Mouse (Mus musculus): ENCODE data around the gene Hagh. TPM values are rescaled to one million over a fixed set of nuclear protein-coding genes. Genes with fewer than 3 reads are reported as not detected.

The Hagh gene
- polyA plus RNA-seq, 1 experiment from 2014 or later, result 241 TPM

DNA sequence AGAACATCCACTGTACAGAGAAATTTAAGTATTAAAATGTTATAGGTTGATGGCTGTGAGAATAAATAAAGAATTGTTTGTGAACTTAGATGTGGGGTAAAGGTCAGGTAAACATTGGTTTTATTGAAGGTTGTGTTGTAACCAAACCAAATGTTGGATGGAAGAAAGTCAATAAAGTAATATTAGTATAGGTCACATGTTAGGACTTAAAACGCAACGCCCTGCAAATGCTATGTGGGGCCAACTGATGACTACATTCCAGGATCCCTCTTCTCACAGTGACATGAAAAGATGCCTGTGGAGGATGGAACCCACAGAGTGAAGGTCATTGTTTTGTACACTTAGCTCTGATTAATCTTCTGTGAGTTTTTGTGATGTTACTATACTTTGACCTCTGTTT, 20.5 kb upstream of the Hagh start:
- Histone ChIP-seq H3K36me3 (replicated peaks; ENCODE audit: insufficient read depth, low read length) (no peaks in the 10 kb centered on the region), H3K9ac (replicated peaks) (no peak overlapping the region), H3K27me3 (ENCODE audit: insufficient read depth, low read length) (0 out of 2 replicates have a peak, but pooled peaks cover 3% of the 10 kb centered on the region), H3K9me3 (ENCODE audit: low read length) (no peaks in the 10 kb centered on the region), H3K4me3 (ENCODE audit: low read depth, low read length) (no peak overlapping the region), H3K27ac (ENCODE audit: low read depth) (peak overlapping the region; percentile 53), H3K4me2 (ENCODE audit: low read depth, low read length) (no peak overlapping the region), H3K4me1 (ENCODE audit: insufficient read depth) (no peaks in the 10 kb centered on the region; the same call in 1 of the 2 replicates)
- no peak for DNase-seq
- peak; percentile 73 for ATAC-seq
- whole genome bisulfite sequencing (ENCODE audit: insufficient replicate concordance), result 43% methylated on average over 2 of the region's 2 CpGs
- TF ChIP-seq CTCF (IDR thresholded peaks at IDR 0.05; ENCODE audit: low read depth) (no peak), EP300 (IDR thresholded peaks at IDR 0.05; ENCODE audit: low read depth) (peak; percentile 54; the same call in 1 of the 2 replicates)

DNA sequence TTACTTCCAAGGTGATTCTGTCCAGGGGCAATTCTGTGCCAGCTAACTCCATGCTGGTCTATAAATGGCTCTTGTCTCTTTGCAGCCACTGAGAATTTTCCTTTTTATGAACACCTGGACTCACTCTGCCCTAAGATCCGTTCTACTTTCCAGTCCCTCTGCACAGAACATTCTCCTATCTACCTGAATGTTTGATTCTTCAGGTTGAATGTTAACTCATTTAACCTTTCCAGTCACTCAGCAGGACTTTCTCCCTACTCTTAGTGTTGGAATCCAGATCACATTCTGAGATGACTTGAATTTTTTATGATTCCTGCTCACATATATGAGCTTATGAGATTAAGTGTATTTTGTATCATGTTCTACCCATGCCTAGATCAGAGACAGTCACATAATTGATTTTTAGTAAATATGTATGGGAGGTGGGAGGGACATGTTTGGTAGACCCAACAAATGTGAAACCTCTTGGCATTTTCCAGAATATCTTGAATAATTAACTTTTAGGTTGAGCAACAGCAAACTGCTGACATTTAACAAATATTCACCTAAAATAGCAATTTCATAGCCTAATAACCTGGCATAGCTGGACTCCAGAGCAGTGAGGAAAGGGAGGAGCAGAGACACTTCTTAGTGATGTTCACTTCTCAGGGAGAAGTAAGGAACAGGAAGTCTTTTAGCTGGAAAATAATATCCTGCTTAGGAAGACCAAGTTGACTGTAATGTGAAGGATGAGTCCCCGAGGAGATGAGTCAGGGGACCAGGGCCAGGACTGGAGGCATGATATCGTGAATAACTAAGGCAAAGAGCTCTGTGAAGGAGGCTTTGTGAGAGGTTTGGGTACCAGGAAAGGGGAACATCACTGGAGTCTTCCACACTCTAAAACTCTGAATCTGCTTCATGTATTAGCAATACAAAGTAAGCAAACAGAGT, 18.3 kb upstream of the Hagh start:
- Histone ChIP-seq H3K4me2 (ENCODE audit: low read depth, low read length) (no peak overlapping the region), H3K9me3 (ENCODE audit: low read length) (no peaks in the 10 kb centered on the region), H3K4me1 (ENCODE audit: insufficient read depth) (no peaks in the 10 kb centered on the region; the same call in 1 of the 2 replicates), H3K4me3 (ENCODE audit: low read depth, low read length) (no peak overlapping the region), H3K27ac (ENCODE audit: low read depth) (peak overlapping the region; percentile 66), H3K36me3 (replicated peaks; ENCODE audit: insufficient read depth, low read length) (no peaks in the 10 kb centered on the region), H3K27me3 (ENCODE audit: insufficient read depth, low read length) (0 out of 2 replicates have a peak, but pooled peaks cover 3% of the 10 kb centered on the region), H3K9ac (replicated peaks) (no peak overlapping the region)
- peak; percentile 47 for ATAC-seq
- TF ChIP-seq CTCF (IDR thresholded peaks at IDR 0.05; ENCODE audit: low read depth), result no peak
- TF ChIP-seq EP300 (IDR thresholded peaks at IDR 0.05; ENCODE audit: low read depth), result peak; percentile 25; the same call in 1 of the 2 replicates
- no peak for DNase-seq
- WGBS (ENCODE audit: insufficient replicate concordance), result 28% methylated on average over 3 of the region's 3 CpGs

DNA sequence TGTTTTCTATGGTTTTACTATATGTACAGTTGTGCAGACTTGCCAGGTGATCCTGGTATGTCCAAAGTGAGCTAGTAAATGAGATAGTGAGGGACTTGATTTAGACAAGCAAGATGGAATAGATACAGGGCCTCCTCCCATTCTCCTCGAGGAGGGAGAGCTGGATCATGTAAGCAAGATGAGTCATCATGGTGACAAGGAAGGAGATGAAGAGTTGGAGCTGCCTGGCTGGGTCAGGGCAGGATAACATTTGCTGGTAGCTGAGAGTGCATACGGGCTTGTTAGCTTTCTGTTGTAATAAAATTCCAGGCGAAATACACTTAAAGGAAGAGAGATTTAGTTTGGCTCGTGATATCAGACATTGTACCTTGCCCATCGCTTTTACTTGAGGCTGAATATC, 398 bp downstream of the Hagh start:
- Histone ChIP-seq H3K9me3 (ENCODE audit: low read length) (no peaks in the 10 kb centered on the region), H3K27ac (ENCODE audit: low read depth) (no peak overlapping the region), H3K9ac (replicated peaks) (no peak overlapping the region), H3K36me3 (replicated peaks; ENCODE audit: insufficient read depth, low read length) (no peaks in the 10 kb centered on the region), H3K4me2 (ENCODE audit: low read depth, low read length) (no peak overlapping the region), H3K4me3 (ENCODE audit: low read depth, low read length) (no peak overlapping the region), H3K4me1 (ENCODE audit: insufficient read depth) (no peaks in the 10 kb centered on the region), H3K27me3 (ENCODE audit: insufficient read depth, low read length) (no peaks in the 10 kb centered on the region)
- 40% methylated on average over 5 of the region's 5 CpGs for WGBS (ENCODE audit: insufficient replicate concordance)
- ATAC-seq (no peak), DNase-seq (no peak)
- no peak for TF ChIP-seq EP300 (IDR thresholded peaks at IDR 0.05; ENCODE audit: low read depth)

DNA sequence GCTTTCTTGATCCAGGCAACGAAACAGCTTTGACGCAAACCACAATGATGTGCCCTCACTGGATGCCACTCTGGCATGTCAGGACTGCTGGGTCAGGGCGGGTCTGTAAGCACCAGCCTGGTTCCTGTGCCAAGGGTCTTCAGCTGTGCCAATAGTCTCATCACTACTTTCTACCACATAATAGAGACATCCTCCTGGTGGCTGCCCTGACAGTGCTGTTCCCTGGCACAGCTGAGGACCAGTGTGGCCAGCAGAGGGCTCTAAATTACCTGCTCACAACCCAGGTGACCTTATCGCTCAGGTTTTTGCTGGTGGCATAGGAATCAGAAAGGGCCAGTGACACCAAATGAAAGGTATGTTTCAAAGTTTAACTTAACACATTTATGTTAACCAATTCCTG, 1.2 kb downstream of the Hagh start:
- H3K4me2 ChIP-seq (ENCODE audit: low read depth, low read length), result no peak overlapping the region
- DNase-seq, result peak; percentile 64
- H3K4me1 ChIP-seq (ENCODE audit: insufficient read depth), result 0 out of 2 replicates have a peak, but pooled peaks cover 2% of the 10 kb centered on the region
- H3K9me3 ChIP-seq (ENCODE audit: low read length), result no peaks in the 10 kb centered on the region
- H3K9ac ChIP-seq (replicated peaks), result no peak overlapping the region
- no peak overlapping the region for H3K27ac ChIP-seq (ENCODE audit: low read depth)
- 58% methylated on average over 4 of the region's 4 CpGs for WGBS (ENCODE audit: insufficient replicate concordance)
- H3K4me3 ChIP-seq (ENCODE audit: low read depth, low read length), result no peak overlapping the region
- ATAC-seq, result peak; percentile 80
- no peaks in the 10 kb centered on the region for H3K27me3 ChIP-seq (ENCODE audit: insufficient read depth, low read length)
- H3K36me3 ChIP-seq (replicated peaks; ENCODE audit: insufficient read depth, low read length), result no peaks in the 10 kb centered on the region
- TF ChIP-seq CTCF (IDR thresholded peaks at IDR 0.05; ENCODE audit: low read depth) (peak; percentile 83), EP300 (IDR thresholded peaks at IDR 0.05; ENCODE audit: low read depth) (no peak)

DNA sequence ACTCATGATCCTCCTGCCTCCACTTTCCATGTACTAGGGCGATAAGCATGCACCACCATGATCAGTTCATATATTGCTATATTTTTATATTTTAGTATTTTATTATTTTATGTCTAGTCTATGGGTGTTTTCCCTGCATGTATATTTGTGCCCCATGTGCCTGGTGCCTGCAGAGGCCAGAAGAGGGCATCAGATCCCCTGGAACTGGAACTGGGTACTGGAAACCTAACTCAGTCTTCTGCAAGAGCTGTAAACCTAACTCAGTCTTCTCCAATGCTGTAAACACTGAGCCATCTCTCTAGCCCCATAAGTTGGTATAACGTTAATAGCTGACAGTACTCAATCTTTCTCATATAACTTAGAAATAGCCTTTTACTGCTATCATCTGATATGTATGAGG, 2.7 kb downstream of the Hagh start:
- DNase-seq, result no peak
- no peak overlapping the region for H3K4me3 ChIP-seq (ENCODE audit: low read depth, low read length)
- no peak overlapping the region for H3K27ac ChIP-seq (ENCODE audit: low read depth)
- H3K4me2 ChIP-seq (ENCODE audit: low read depth, low read length), result no peak overlapping the region
- no peaks in the 10 kb centered on the region for H3K27me3 ChIP-seq (ENCODE audit: insufficient read depth, low read length)
- TF ChIP-seq CTCF (IDR thresholded peaks at IDR 0.05; ENCODE audit: low read depth), result peak; percentile 70
- TF ChIP-seq EP300 (IDR thresholded peaks at IDR 0.05; ENCODE audit: low read depth), result no peak
- 0 out of 2 replicates have a peak, but pooled peaks cover 5% of the 10 kb centered on the region for H3K4me1 ChIP-seq (ENCODE audit: insufficient read depth)
- no peak for ATAC-seq
- no peaks in the 10 kb centered on the region for H3K9me3 ChIP-seq (ENCODE audit: low read length)
- no peaks in the 10 kb centered on the region for H3K36me3 ChIP-seq (replicated peaks; ENCODE audit: insufficient read depth, low read length)
- WGBS (ENCODE audit: insufficient replicate concordance), result 59% methylated on average over 2 of the region's 2 CpGs
- no peak overlapping the region for H3K9ac ChIP-seq (replicated peaks)

DNA sequence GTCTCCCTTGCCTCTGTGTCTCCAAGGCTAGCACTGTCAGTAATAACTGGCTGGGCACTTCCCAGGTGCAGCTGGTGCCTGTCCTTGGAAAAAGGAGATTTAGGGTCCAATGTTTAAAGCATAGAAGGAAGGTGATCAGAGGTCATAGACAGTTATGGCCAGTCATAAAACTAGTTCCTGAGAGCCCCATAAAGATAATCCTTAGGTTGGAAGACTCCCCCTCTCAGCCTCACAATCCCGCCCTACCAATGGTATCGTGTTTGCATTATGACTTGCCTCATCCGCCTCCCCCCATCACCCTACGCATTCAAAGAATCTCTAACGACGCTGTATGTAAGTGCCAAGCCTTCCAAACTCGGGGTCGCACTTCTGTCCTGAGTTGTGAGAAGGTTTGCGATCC, 4.6 kb downstream of the Hagh start:
- H3K4me2 ChIP-seq (ENCODE audit: low read depth, low read length), result no peak overlapping the region

More for the DNA sequence above, 4.6 kb downstream of the Hagh start:
- Histone ChIP-seq H3K27ac (ENCODE audit: low read depth) (no peak overlapping the region), H3K9me3 (ENCODE audit: low read length) (no peaks in the 10 kb centered on the region), H3K9ac (replicated peaks) (no peak overlapping the region), H3K4me3 (ENCODE audit: low read depth, low read length) (no peak overlapping the region), H3K36me3 (replicated peaks; ENCODE audit: insufficient read depth, low read length) (no peaks in the 10 kb centered on the region), H3K4me1 (ENCODE audit: insufficient read depth) (peaks cover 9% of the 10 kb centered on the region; the same call in 1 of the 2 replicates), H3K27me3 (ENCODE audit: insufficient read depth, low read length) (no peaks in the 10 kb centered on the region)
- WGBS (ENCODE audit: insufficient replicate concordance), result 61% methylated on average over 9 of the region's 9 CpGs
- ATAC-seq (no peak), DNase-seq (no peak)
- TF ChIP-seq EP300 (IDR thresholded peaks at IDR 0.05; ENCODE audit: low read depth), result no peak
- no peak for TF ChIP-seq CTCF (IDR thresholded peaks at IDR 0.05; ENCODE audit: low read depth)

Measured in liver, postnatal 0 days (tissue).